Comparison of ENCODE assay signal across 8 mouse cellular contexts in the genomic region with DNA sequence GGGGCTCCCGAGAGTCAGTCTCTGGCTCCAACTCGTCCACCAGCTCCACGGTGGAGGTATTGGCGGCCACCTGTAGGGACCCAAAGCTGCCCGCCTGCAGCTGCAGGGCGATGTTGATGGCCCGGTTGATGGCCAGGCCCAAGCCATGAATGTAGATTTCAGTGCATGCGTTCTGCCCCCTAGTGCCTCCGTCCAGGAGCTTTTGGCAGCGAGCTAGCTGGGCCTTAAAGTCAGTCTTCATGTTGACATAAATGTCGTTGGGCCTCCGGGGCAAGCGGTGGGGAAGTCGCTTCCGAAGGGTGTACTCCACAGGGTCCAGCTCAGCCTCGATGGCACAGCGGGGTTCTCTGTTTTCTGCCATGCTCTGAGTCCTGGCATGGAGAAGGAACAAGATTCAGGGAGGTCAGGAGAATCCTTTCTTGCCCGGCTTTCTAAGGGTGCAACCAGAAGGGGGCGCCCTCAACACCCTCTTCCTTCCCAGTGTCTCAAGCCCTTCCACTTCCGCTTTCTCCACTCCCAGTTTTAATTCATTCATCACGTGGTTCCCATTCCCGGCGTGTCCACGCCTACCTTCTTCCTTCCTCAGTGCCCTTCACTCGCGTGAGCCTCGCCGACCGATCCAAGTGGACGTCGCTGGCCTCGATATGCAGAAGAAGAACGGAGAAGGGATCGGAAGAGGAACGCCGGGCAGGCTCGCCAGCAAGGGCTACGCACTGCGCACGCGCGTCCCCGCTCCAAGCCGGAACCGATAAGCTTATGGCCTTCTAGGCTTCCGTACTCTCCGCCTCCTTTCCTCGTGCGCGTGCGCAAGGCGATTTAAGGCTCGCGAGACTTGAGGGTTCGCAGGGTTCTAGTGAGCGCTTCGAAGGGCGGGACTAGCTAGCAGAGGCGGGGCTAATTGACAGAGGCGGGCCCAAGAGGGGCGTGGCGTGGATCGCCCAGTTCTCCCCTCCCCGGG. TPM values are rescaled to one million over a fixed set of nuclear protein-coding genes. Genes with fewer than 3 reads are reported as not detected.
DNase-seq lines count a peak whose midpoint lies in the region; ATAC-seq and TF ChIP-seq lines count a peak whose summit lies in the region.

A gene (minus strand): TSS at position 810 of the 958 bp plus-strand sequence.

- peak within 1 kb of the TSS; percentile 94 for H3K4me2 ChIP-seq in forebrain, embryonic 16.5 days (ENCODE audit: low read length)
- peak within 1 kb of the TSS; percentile 88 for H3K4me2 ChIP-seq in lung, embryonic 14.5 days

- peak; percentile 67; the same call in 1 of the 2 replicates for TF ChIP-seq POLR2A in olfactory bulb, adult 2 months (IDR thresholded peaks at IDR 0.05; ENCODE audit: insufficient read depth, low read depth, low read length)
- TF ChIP-seq POLR2A in thymus, adult 2 months (IDR thresholded peaks at IDR 0.05; ENCODE audit: control insufficient read depth, extremely low read depth, insufficient read depth, low read length, poor library complexity): peak; percentile 72

- H3K9me3 ChIP-seq in G1E (replicated peaks): no peaks in the 10 kb centered on the region
- no peaks in the 10 kb centered on the region for H3K9me3 ChIP-seq in forebrain, embryonic 16.5 days (ENCODE audit: control insufficient read depth, low read length)
- no peaks in the 10 kb centered on the region for H3K9me3 ChIP-seq in lung, embryonic 14.5 days (ENCODE audit: low read depth, low read length)

- 2% methylated on average over 64 of the region's 64 CpGs for WGBS in forebrain, embryonic 16.5 days
- WGBS in lung, embryonic 14.5 days: 2% methylated on average over 64 of the region's 64 CpGs
- WGBS in olfactory bulb, adult 2 months: under 1% methylated on average over 64 of the region's 64 CpGs
- 2% methylated on average over 64 of the region's 64 CpGs for WGBS in thymus, adult 2 months

- ATAC-seq in G1E (ENCODE audit: extremely low read depth, insufficient number of reproducible peaks, low FRiP score, poor library complexity, severe bottlenecking): peak; percentile 80
- peak; percentile 95 for ATAC-seq in forebrain, embryonic 16.5 days
- ATAC-seq in lung, embryonic 14.5 days (ENCODE audit: insufficient read depth): peak; percentile 92

- peak; percentile 84 for TF ChIP-seq CTCF in G1E (IDR thresholded peaks at IDR 0.05; ENCODE audit: low read depth, low read length)
- peak; percentile 91 for TF ChIP-seq CTCF in layer of hippocampus, adult 2 months (conservative IDR thresholded peaks at IDR 0.05)
- TF ChIP-seq CTCF in lung, embryonic 14.5 days (IDR thresholded peaks at IDR 0.05; ENCODE audit: low read depth): peak; percentile 83
- peak; percentile 75 for TF ChIP-seq CTCF in olfactory bulb, adult 2 months (IDR thresholded peaks at IDR 0.05; ENCODE audit: insufficient read depth, low read depth, low read length)
- TF ChIP-seq CTCF in thymus, adult 2 months (IDR thresholded peaks at IDR 0.05; ENCODE audit: borderline replicate concordance, control insufficient read depth, extremely low read depth, insufficient read depth, low read length, poor library complexity): peak; percentile 90; the same call in 1 of the 2 replicates

- peaks cover 26% of the 10 kb centered on the region for H3K36me3 ChIP-seq in G1E (replicated peaks)
- H3K36me3 ChIP-seq in forebrain, embryonic 16.5 days (ENCODE audit: control insufficient read depth, insufficient read depth): no peaks in the 10 kb centered on the region
- H3K36me3 ChIP-seq in lung, embryonic 14.5 days (ENCODE audit: insufficient read depth): peaks cover 12% of the 10 kb centered on the region
- H3K36me3 ChIP-seq in thymus, adult 2 months (ENCODE audit: control insufficient read depth, insufficient read depth, low read length): no peaks in the 10 kb centered on the region

- intact Hi-C loops in heart, postnatal 36 days (cut with DNase I): loop anchor here (1.0 to 2.0 kb wide), 2 partner anchors 31 to 151 kb away; a partner anchor contains a TSS

- peak within 1 kb of the TSS; percentile 99 for H3K27ac ChIP-seq in forebrain, embryonic 16.5 days (ENCODE audit: low read length)
- H3K27ac ChIP-seq in layer of hippocampus, adult 2 months: peak within 1 kb of the TSS; percentile 100
- H3K27ac ChIP-seq in lung, embryonic 14.5 days (ENCODE audit: low read depth): peak within 1 kb of the TSS; percentile 93
- peak within 1 kb of the TSS; percentile 99 for H3K27ac ChIP-seq in olfactory bulb, adult 2 months (ENCODE audit: insufficient read depth, low read depth, low read length)
- H3K27ac ChIP-seq in thymus, adult 2 months (ENCODE audit: control insufficient read depth, insufficient read depth, low read length): peak within 1 kb of the TSS; percentile 39; the same call in 1 of the 2 replicates

- H3K9ac ChIP-seq in forebrain, embryonic 16.5 days (replicated peaks; ENCODE audit: low read depth, low read length): peak within 1 kb of the TSS; percentile 88
- peak within 1 kb of the TSS; percentile 77 for H3K9ac ChIP-seq in lung, embryonic 14.5 days

- peaks cover 34% of the 10 kb centered on the region for H3K4me1 ChIP-seq in G1E (ENCODE audit: insufficient read depth, low read depth, low read length)
- H3K4me1 ChIP-seq in forebrain, embryonic 16.5 days (replicated peaks; ENCODE audit: control insufficient read depth, insufficient read depth, low read length): peaks cover 14% of the 10 kb centered on the region
- H3K4me1 ChIP-seq in lung, embryonic 14.5 days (ENCODE audit: insufficient read depth): peaks cover 5% of the 10 kb centered on the region; the same call in 1 of the 2 replicates
- peaks cover 5% of the 10 kb centered on the region; the same call in 1 of the 2 replicates for H3K4me1 ChIP-seq in olfactory bulb, adult 2 months (ENCODE audit: control insufficient read depth, insufficient read depth, low read length)
- peaks cover 6% of the 10 kb centered on the region for H3K4me1 ChIP-seq in thymus, adult 2 months (replicated peaks; ENCODE audit: control insufficient read depth, insufficient read depth, low read length)

- H3K4me3 ChIP-seq in G1E (ENCODE audit: low read depth, low read length): peak within 1 kb of the TSS; percentile 88
- peak within 1 kb of the TSS; percentile 91 for H3K4me3 ChIP-seq in forebrain, embryonic 16.5 days (replicated peaks; ENCODE audit: low read length)
- peak within 1 kb of the TSS; percentile 84 for H3K4me3 ChIP-seq in layer of hippocampus, adult 2 months
- H3K4me3 ChIP-seq in lung, embryonic 14.5 days (ENCODE audit: low read depth, low read length): peak within 1 kb of the TSS; percentile 48
- H3K4me3 ChIP-seq in olfactory bulb, adult 2 months (ENCODE audit: insufficient read depth, low read depth, low read length): peak within 1 kb of the TSS; percentile 98
- H3K4me3 ChIP-seq in thymus, adult 2 months (ENCODE audit: control insufficient read depth, insufficient read depth, low read length): peak within 1 kb of the TSS; percentile 65

- no peaks in the 10 kb centered on the region for H3K27me3 ChIP-seq in G1E (ENCODE audit: insufficient read depth, low read length)
- peaks cover 2% of the 10 kb centered on the region; the same call in 1 of the 2 replicates for H3K27me3 ChIP-seq in forebrain, embryonic 16.5 days (replicated peaks; ENCODE audit: control insufficient read depth, insufficient read depth, low read length)
- H3K27me3 ChIP-seq in lung, embryonic 14.5 days (ENCODE audit: insufficient read depth, low read length): no peaks in the 10 kb centered on the region
- H3K27me3 ChIP-seq in thymus, adult 2 months (ENCODE audit: control insufficient read depth, insufficient read depth, low read length): no peaks in the 10 kb centered on the region

- peak; percentile 91 for DNase-seq in G1E (ENCODE audit: low spot score)
- DNase-seq in cerebellum, adult 18-20 months: peak; percentile 99 to 100
- peak; percentile 100 for DNase-seq in heart, postnatal 36 days
- peak; percentile 99 to 100 for DNase-seq in layer of hippocampus, adult 2 months (ENCODE audit: low spot score in 2 of 2)
- peak; percentile 100 for DNase-seq in lung, embryonic 14.5 days
- peak; percentile 100 for DNase-seq in thymus, adult 2 months

RNA-seq across cellular contexts. Expression of the gene that starts here (rescaled TPM):
- 9.0 and 14.1 TPM in 2 replicates for total RNA-seq in G1E (2014; fragmentation: Nextera tagmentation)
- total RNA-seq in G1E (2017): 29.3 and 33.2 TPM in 2 replicates
- polyA plus RNA-seq in G1E (2012): 39.8 and 55.7 TPM in 2 replicates
- 66.8 and 74.7 TPM in 2 replicates for polyA plus RNA-seq in forebrain, embryonic 16.5 days (2015; fragmentation: Nextera tagmentation; extraction: Ambion mirVana)
- 10 to 100 TPM; 13.1 to 14.1 TPM for total RNA-seq in heart, postnatal 36 days (2021)
- total RNA-seq in layer of hippocampus, adult 2 months (2021): 10 to 100 TPM; 33.8 to 35.1 TPM
- 54.3 and 58.4 TPM in 2 replicates for polyA plus RNA-seq in lung, embryonic 14.5 days (2014; fragmentation: Nextera tagmentation; extraction: Ambion mirVana)
- not detected in 2 replicates for polyA plus RNA-seq in olfactory bulb, adult 2 months (2012; ENCODE audit: insufficient read depth, insufficient read length, low replicate concordance, missing spikeins)
- 65.5 and 68.7 TPM in 2 replicates for polyA plus RNA-seq in thymus, adult 2 months (2012; rRNA removed)

Comparison
In these comparisons a context has a peak if more than half of its experiments do, and no peak if none do; other contexts are left out.
1. Peak in every context shown above with its lines: DNase-seq, ATAC-seq, H3K4me3 ChIP-seq and H3K27ac ChIP-seq.
2. H3K4me3 ChIP-seq: peak in every context shown above with its lines; median percentile 98 in olfactory bulb, adult 2 months; 91 in forebrain, embryonic 16.5 days; 88 in G1E; 84 in layer of hippocampus, adult 2 months; 65 in thymus, adult 2 months; 48 in lung, embryonic 14.5 days.
3. H3K27ac ChIP-seq: peak in every context shown above with its lines; median percentile 100 in layer of hippocampus, adult 2 months; 99 in forebrain, embryonic 16.5 days; 99 in olfactory bulb, adult 2 months; 93 in lung, embryonic 14.5 days; 39 in thymus, adult 2 months.